Mouse (Mus musculus): ENCODE results near the gene Gsc.

The Gsc gene

GRCm38 (mm10) chr12:104472601-104473424 is at the start of gene Gsc:
Gene Gsc, minus strand, starts transcription at chr12:104473330.
- in situ Hi-C loops (cut with MboI, MseI), result loop anchor here (25.0 kb wide), 2 partner anchors 1414 to 1439 kb away; no protein-coding TSS in a partner anchor

- in situ Hi-C loops (cut with MboI, MseI), result no loop called here
Observed at GRCm38 (mm10) chr12:104519721-104520120, 46.6 kb upstream of the Gsc start.

GRCm38 (mm10) chr12:104507911-104508310 is 34.8 kb upstream of the Gsc start:
- in situ Hi-C loops (cut with MboI, MseI), result no loop called here

GRCm38 (mm10) chr12:104492009-104492408 is 18.9 kb upstream of the Gsc start:
- in situ Hi-C loops (cut with MboI, MseI), result loop anchor here in 1 of 2 experiments (10.0 kb wide), 1 partner anchor 1927 kb away; no protein-coding TSS in a partner anchor

- in situ Hi-C loops (cut with MboI, MseI), result no loop called here
Observed at GRCm38 (mm10) chr12:104486205-104486604, 13.1 kb upstream of the Gsc start.

- in situ Hi-C loops (cut with MboI, MseI), result no loop called here
Observed at GRCm38 (mm10) chr12:104485161-104485560, 12.0 kb upstream of the Gsc start.

GRCm38 (mm10) chr12:104481007-104481406 is 7.9 kb upstream of the Gsc start:
- in situ Hi-C loops (cut with MboI, MseI), result no loop called here

- in situ Hi-C loops (cut with MboI, MseI), result no loop called here
Observed at GRCm38 (mm10) chr12:104478193-104478592, 5.1 kb upstream of the Gsc start.

GRCm38 (mm10) chr12:104477501-104477900 is 4.4 kb upstream of the Gsc start:
- in situ Hi-C loops (cut with MboI, MseI), result no loop called here

GRCm38 (mm10) chr12:104477066-104477465 is 3.9 kb upstream of the Gsc start:
- in situ Hi-C loops (cut with MboI, MseI), result no loop called here

- in situ Hi-C loops (cut with MboI, MseI), result no loop called here
Observed at GRCm38 (mm10) chr12:104475946-104476345, 2.8 kb upstream of the Gsc start.

- in situ Hi-C loops (cut with MboI, MseI), result loop anchor here (25.0 kb wide), 2 partner anchors 1412 to 1437 kb away; no protein-coding TSS in a partner anchor
Observed at GRCm38 (mm10) chr12:104474881-104475740, 2.0 kb upstream of the Gsc start.

GRCm38 (mm10) chr12:104474191-104474871 is 1.2 kb upstream of the Gsc start:
- in situ Hi-C loops (cut with MboI, MseI), result loop anchor here (25.0 kb wide), 2 partner anchors 1413 to 1438 kb away; no protein-coding TSS in a partner anchor

GRCm38 (mm10) chr12:104473492-104473891 is 362 bp upstream of the Gsc start:
- in situ Hi-C loops (cut with MboI, MseI), result loop anchor here (25.0 kb wide), 2 partner anchors 1414 to 1439 kb away; no protein-coding TSS in a partner anchor

- in situ Hi-C loops (cut with MboI, MseI), result loop anchor here (25.0 kb wide), 2 partner anchors 1415 to 1440 kb away; no protein-coding TSS in a partner anchor
Observed at GRCm38 (mm10) chr12:104472218-104472525, 958 bp downstream of the Gsc start.

- in situ Hi-C loops (cut with MboI, MseI), result loop anchor here (25.0 kb wide), 2 partner anchors 1416 to 1441 kb away; no protein-coding TSS in a partner anchor
Observed at GRCm38 (mm10) chr12:104471351-104472217, 1.5 kb downstream of the Gsc start.

- in situ Hi-C loops (cut with MboI, MseI), result loop anchor here (25.0 kb wide), 2 partner anchors 1417 to 1442 kb away; no protein-coding TSS in a partner anchor
Observed at GRCm38 (mm10) chr12:104470646-104471045, 2.5 kb downstream of the Gsc start.

- in situ Hi-C loops (cut with MboI, MseI), result loop anchor here (25.0 kb wide), 2 partner anchors 1419 to 1444 kb away; no protein-coding TSS in a partner anchor
Observed at GRCm38 (mm10) chr12:104468783-104469182, 4.3 kb downstream of the Gsc start.

GRCm38 (mm10) chr12:104467372-104467771 is 5.8 kb downstream of the Gsc start:
- in situ Hi-C loops (cut with MboI, MseI), result loop anchor here (25.0 kb wide), 2 partner anchors 1420 to 1445 kb away; no protein-coding TSS in a partner anchor

GRCm38 (mm10) chr12:104466930-104467329 is 6.2 kb downstream of the Gsc start:
- in situ Hi-C loops (cut with MboI, MseI), result loop anchor here (25.0 kb wide), 2 partner anchors 1420 to 1445 kb away; no protein-coding TSS in a partner anchor

Data from T-helper 17 cell (primary cell).